Mouse (Mus musculus) spleen, postnatal 36 days (tissue): Measurements from ENCODE around the gene Eepd1.
A peak's percentile ranks its signal among the peaks of the same experiment; 100 is the strongest.
"Not testable (repeated sequence)": the region's sequence is repeated elsewhere in the genome, so short reads cannot be mapped to it uniquely, and the experiment has no call there.

ENCODE experiments used
- DNase-seq, 2 experiments: peaks; one replicate each; pipeline ENCODE4 v3.0.0; 2022; ENCODE audit warnings: low spot score in 2 of 2, mixed read lengths in 1 of 2

Eepd1 gene

DNA sequence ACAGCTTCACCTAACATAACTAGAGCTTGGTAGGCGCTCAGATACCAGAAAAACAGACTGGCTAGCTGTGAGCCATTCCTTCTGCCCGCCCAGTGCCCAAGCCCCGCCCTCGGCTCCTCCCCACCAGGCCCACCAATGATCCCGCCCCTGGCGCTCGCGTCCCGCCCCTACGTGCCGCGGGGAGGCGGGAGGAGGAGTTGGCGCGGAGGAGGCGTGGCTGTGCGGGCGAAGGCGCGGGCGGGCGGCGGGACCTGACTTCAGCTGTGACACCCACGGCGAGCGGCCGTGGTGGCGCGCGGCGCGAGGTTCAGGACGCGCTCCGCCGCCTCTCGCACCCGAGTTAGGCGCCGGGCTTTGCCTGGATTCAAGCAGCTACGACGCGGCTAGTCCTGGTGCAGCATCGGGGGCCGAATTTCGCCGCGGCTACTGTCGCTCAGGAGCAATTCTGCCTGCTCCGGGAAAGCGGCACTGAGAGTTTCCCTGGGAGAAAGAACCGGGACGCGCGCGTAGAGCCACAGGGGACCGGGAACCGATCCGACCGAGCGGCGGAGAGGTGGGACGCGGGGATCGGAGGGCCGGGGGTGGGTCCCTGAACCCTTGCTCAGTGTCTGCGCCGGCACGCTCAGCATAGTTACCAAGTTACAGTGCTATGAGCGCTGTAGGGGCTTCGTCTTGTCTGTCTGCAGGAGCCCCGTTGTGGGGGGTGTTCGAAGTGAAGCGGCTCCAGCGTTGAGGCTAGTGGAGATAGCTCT is at the start of gene Eepd1:
Gene Eepd1, plus strand, starts transcription at position 204 of the 752 bp plus-strand sequence.
- DNase-seq: peak; percentile 92 to 93

GRCm38 (mm10) chr9:25438836-25439235 is 42.5 kb upstream of the Eepd1 start:
- DNase-seq: no peak

DNA sequence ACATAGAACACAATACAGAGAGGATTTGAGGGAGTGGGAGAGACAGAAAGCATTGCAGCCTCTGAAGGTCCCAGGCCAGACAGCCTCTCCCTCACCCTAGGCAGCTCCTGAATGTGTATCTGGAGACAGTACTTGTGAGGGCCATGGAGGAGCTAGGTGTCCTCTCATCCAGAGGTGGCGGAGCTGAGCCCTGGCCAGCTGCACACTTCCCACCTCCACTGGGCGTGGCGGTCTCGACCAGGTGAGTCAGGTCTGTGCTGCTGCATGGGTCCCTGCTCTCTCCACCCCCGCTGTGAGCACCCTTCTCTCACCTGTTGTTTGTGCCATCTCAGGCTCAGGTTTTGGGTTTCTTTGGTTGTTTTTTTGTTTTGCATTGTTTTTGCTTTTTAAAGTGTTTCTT is 41.3 kb upstream of the Eepd1 start:
- DNase-seq: not testable (repeated sequence)

DNA sequence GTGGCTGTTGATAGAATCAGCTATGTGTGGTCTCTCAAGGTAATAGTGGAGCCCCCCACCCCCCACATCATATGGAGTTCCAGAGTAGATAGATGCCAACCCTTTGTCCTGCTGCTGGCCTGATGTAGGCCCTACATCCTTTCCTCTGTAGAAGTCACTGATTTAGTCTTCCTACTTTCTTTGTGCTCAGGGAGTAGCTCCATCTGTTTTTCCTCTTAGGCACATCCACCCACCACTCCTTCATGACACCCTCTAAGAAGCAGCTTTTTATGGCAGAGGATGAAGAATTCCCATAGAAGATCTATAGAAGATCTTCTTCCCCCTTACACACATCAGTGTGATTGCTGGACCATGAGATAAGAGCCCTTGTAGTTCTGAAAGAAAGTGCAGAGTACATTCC is 39.3 kb upstream of the Eepd1 start:
- no peak for DNase-seq

GRCm38 (mm10) chr9:25443029-25443428 is 38.3 kb upstream of the Eepd1 start:
- DNase-seq: no peak

DNA sequence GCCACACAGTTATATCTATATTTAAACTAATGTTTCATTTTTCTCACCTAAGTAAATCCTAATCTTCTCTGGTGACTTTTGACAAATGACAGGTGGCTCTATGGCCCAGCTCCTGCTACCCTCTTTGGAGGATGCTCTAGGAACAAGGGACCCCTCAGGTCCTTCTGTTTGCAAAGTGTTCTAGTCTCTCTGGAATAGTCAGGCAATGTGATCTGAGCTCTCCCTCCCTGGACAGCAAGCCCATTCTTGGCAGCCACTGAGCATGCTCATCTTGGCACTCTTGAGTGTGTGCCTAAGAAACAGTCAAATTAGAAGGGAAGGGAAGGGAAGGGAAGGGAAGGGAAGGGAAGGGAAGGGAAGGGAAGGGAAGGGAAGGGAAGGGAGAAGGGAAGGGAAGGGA is 37.8 kb upstream of the Eepd1 start:
- no peak for DNase-seq

DNA sequence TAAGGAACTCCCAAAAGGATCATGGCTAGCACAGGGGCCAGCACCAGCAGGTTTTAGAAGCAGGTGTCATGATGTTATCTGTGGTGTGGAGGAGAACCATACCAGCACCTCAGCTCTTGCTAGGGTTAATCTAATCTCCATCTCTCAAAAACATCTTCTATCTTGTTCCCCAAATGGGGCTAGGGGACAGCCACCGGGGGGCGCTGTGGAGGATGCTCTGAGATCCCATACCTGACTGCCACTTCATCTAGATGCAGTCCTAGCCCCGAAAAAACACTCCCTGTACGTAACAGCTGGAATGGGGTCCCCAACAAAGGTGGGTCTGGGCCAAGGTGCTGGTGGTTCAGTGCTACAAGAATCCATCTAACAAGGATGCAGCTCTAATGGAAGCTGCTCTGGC is 31.0 kb upstream of the Eepd1 start:
- DNase-seq: no peak

DNA sequence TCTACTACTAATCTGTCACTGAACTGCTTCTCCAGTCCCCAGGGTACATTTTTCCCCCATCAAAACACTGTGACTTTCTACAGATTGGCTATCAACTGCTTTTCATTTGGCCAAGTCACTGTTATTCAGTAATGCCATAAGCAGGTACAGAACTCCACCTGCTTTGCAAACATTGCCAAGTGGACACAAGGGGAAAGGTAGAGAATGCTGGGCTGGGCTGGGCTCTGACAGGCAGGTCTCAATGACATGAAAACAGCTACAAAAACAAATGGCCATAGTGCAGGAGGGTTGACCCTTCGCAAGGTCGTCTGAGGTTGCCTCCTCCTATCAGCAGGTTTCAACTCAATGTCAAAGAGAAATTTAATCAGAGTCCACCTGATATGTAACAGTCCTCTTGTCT is 26.3 kb upstream of the Eepd1 start:
- no peak for DNase-seq

GRCm38 (mm10) chr9:25460835-25461555 is 20.4 kb upstream of the Eepd1 start:
- DNase-seq: no peak

- DNase-seq: no peak
These were observed 17.0 kb upstream of the Eepd1 start for GRCm38 (mm10) chr9:25464305-25464704.

- no peak for DNase-seq
These were observed 1.8 kb upstream of the Eepd1 start for GRCm38 (mm10) chr9:25479392-25480020.

GRCm38 (mm10) chr9:25480676-25481075 is 671 bp upstream of the Eepd1 start:
- DNase-seq: no peak

- DNase-seq: no peak
These were observed 1.1 kb downstream of the Eepd1 start for GRCm38 (mm10) chr9:25482322-25482998.

DNA sequence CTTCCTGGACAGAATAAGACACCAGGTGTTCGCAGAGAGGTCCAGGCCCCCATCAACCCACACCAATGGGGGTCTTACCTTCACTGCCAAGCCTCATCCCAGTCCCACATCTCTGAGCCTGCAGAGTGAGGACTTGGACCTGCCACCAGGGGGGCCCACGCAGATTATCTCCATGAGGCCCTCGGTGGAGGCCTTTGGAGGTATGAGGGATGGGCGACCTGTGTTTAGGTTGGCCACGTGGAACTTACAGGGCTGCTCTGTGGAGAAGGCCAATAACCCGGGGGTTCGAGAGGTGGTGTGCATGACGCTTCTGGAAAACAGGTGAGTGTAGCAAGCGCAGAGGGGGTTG is 1.6 kb downstream of the Eepd1 start:
- DNase-seq: no peak

- DNase-seq: no peak
These were observed 2.7 kb downstream of the Eepd1 start for GRCm38 (mm10) chr9:25483931-25484618.

DNA sequence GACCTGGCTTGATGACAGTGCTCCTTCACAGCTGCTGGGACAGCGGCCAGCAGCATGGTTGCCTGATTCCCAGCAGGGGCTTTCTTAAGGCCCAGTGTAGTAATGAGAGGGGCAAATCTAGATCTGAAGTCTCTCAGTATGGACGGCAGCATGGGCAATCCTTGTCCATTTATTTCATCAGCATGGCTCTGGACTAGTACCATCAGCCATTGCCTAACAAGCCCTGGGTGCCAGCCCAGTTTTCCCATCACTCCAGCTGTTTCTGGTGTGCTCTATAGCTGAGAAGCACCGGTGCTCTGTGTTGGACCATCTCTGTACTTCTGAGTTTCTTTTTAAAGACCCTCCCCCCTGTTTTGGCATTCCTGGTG is 3.3 kb downstream of the Eepd1 start:
- no peak for DNase-seq

GRCm38 (mm10) chr9:25485006-25485405 is 3.7 kb downstream of the Eepd1 start:
- no peak for DNase-seq

DNA sequence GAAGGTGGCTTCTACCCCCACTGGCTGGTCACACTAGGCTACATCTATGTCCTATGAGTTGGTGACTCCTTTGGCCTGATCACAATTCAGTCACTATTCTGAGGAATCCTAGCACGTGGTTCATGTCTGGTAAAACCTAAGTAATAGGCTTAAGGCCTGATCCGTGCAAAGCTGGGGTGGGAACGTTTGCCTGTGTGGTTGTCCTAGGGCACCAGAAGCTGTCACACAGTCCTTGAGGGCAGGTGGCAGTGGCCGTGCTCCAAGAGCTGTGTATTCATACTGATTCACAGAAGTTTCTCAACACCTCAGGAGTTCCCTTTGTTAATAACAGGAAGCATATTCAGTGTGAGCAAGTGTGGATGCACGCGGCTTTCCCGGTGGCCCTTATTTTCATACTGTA is 4.1 kb downstream of the Eepd1 start:
- DNase-seq: no peak

GRCm38 (mm10) chr9:25486246-25486807 is 5.0 kb downstream of the Eepd1 start:
- no peak for DNase-seq

GRCm38 (mm10) chr9:25487446-25488110 is 6.2 kb downstream of the Eepd1 start:
- DNase-seq: no peak

- DNase-seq: no peak
These were observed 7.2 kb downstream of the Eepd1 start for GRCm38 (mm10) chr9:25488581-25488980.
